Mouse (Mus musculus): Measurements from ENCODE around the gene Lrrc7. TPM values are rescaled to one million over a fixed set of nuclear protein-coding genes. Genes with fewer than 3 reads are reported as not detected.

Lrrc7 gene
- total RNA-seq, 2 experiments from 2014 or later: 109 to 125 TPM

DNA sequence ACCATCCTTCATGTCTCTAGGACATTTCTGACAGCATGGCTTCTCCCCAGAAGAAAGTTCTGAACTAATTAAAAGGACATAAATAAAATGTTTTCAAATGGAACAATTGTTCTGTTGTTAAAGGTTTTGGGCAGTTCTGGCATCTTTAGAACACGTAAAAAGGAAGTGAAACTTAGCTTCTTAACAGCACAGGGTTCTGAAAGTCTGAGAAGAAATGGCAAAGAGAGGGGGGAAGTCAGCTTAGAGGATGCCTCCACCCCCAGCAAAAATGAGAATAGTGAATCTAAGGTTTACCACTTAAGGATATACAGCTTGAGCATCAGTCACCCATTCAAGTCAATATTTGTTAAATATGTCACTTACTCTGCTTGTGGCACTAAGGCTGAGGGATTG, 484.6 kb downstream of the Lrrc7 start:
- DNase-seq (ENCODE audit: low spot score in 2 of 2): no peak

DNA sequence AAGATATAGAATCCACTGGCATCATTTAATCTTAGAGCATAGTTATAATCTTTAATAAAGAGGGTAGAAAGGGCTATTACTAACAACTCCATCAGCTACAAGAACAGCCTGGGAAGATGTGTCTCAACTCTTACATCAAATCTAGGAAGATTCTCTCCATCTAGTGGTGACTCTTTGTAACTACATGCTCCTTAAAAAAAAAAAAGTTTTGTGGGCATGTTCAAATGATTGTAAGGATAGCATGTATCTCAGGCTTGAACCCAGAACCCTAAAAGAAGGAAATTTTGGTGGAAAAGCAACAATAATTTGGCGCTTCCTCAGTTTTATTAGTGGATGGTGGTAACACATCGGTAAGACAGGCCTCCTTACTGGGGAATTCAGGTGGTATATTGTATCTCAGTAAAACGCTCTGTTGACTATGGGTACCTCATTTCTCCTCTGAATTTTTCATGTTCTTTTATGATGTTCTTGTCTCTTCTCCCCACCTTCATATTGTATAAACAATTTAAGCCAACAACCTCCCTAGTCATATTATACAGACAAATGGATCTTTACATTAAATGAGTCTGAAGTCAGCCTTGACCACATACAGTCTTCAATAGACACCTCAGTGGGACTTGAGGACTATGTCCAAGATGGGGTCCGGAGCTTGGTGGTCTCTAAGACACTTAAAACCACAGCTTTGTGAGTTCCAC, 485.2 kb downstream of the Lrrc7 start:
- DNase-seq (ENCODE audit: low spot score in 2 of 2): no peak

DNA sequence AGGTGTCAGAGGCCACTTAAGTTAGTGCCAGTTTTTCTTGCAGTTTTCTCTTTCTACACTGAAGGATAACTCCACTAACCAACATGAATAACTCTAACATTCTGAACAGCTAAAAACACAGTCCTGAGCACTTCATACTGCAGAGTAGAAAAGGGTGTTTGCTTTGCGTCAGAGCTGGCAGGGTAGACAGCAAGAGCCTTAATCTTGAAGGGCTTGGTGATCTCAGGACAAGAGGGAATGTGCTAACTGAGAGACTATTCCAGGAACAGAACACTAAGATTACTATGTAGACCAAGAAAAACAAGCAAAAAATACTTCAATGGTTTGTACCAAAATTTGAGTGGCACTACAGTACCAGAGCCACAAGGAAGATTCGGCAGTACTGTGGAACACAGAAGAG, 487.0 kb downstream of the Lrrc7 start:
- DNase-seq (ENCODE audit: low spot score in 2 of 2): no peak

DNA sequence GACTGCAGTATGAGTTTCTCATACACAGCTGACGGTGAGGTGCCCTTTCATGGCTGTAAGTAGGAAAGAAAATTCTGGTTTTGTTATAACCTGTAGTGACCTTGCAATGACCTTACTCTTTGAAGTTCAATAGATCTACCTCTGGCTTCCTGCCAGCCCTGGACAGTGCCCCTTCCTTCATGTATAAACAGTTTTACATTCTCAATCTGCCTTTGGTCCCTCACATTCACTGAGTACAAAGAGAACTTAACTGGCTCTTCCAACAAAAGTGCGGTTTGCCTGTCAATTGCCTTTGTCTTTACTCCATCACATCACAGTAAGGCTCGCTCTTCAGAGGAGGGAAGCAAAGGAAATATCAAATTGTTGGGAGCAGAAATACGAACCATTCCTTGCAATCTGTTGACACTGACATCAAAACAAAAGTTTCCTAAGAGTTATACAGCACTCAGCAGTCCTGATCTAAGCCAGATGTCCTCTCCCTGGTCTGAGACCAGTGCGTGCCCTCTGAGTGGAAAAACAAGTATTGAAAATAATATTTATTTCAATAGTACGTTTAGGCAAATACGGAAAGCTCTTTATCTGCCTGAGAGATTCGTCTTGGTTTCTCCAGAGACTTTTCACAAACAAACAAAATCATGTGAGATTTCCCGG, 493.3 kb downstream of the Lrrc7 start:
- no peak for DNase-seq (ENCODE audit: low spot score in 2 of 2)

DNA sequence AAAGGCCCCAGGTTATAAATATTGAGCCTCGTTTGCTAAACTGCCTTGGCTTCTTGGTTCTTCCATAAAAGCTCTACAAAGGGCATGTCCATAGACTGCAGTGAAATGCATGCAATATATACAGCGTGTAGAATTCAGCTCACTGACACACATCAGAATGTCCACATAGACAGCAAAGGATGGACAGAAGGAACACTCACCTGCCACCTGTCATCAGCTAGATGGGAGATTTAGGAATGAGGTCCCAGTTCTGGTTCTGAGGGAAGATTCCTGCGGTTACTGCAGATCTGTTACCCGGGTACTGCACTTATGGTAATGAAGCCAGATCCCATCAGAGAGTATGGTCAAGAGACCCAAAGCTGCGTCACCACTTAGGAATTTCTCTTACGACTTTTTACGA, 494.1 kb downstream of the Lrrc7 start:
- no peak for DNase-seq (ENCODE audit: low spot score in 2 of 2)

DNA sequence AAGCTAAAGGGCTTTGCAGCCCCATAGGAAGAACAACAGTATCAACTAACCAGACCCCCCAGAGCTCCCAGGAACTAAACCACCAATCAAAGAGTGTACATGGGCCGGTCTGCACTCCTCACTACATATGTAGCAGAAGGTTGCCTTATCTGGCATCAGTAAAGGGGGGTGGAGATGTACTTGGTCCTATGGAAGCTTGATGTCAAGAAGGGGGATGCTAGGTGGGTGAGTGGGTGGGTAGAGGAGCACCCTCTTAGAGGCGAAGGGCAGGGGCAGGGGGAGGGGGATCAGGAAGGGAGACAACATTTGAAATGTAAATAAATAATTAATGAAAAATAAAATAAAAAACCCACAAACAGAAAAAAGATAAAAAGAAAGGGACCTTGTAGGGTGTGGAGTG, 496.8 kb downstream of the Lrrc7 start:
- no peak for DNase-seq (ENCODE audit: low spot score in 2 of 2)

DNA sequence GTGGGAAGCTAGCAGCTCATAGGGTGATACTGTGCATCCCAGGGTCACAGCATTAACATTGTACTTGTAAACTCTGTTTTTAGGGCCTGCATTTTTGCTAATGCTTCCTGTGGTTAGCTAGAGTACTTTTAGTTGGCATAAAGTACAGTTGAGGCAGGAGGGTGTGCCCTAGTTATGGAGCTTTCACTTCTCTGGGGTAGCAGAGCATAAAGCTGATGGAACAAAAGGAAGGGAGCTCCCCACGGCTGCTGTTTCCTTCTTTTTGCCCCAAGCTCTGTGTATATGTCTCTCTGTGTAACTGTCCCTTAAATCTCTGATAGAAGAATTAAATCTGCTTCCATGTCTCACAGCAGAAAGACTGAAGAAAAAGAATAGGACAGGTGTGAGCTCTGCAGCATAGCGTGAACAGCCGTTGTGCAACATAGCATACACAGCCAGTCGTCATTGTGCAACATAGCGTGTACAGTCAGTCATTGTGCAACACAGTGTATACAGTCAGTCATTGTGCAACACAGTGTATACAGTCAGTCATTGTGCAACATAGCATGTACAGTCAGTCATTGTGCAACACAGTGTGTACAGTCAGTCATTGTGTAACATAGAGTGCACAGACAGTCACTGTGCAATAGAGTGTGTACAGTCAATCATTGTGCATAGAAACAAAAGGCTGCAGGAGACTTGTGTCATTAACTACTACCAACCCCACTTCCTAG, 500.1 kb downstream of the Lrrc7 start:
- no peak for DNase-seq (ENCODE audit: low spot score in 2 of 2)

DNA sequence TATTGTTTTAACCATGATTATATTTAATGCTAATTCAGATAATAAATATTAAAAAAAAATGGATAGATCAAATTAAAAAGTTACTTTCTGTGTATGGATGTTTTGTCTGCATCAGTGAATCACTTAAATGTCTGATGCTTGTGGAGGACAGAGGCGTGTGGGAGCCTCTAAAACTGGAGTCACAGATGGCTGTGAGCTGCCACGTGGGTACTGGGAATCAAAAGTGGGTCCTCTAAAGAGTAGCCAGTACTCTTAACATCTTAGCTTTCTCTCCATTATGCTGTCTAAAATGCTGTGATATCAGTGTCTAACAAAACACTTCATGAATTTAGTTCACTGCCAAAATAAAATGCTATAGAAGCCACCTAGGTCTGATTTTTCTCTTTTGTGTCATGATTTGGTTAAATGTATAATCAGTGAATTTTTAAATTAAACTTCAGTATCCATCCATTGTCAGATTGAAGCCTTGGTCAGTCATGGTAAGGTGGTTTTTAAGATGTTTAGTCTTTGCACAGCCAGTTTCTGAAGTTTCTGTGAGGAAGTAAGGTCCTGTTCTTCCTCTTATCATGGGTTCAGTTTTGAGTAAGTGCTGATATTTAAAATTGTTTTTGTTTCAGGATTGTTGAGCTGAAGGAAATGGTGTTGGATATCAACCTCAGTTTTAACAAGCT, 501.3 kb downstream of the Lrrc7 start:
- no peak for DNase-seq (ENCODE audit: low spot score in 2 of 2)

DNA sequence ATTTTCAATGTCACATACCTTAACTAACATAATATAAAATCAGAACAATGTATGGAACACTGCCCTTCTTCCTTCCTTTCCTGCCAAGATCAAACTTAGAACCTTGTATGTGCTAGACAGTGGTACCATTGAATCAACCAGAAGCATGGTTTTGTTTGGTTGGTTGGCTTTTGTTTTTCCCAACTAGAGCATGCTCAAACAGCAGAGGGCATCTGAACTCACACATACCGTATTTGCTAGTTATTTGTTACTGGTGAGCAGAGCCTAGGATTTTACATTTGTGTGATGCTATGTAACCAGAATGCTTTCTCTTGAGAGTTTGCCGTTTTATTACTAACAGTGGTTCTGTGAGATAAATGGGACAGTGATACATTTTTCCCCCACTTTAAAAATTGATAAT, 512.5 kb downstream of the Lrrc7 start:
- DNase-seq (ENCODE audit: low spot score in 2 of 2): no peak

DNA sequence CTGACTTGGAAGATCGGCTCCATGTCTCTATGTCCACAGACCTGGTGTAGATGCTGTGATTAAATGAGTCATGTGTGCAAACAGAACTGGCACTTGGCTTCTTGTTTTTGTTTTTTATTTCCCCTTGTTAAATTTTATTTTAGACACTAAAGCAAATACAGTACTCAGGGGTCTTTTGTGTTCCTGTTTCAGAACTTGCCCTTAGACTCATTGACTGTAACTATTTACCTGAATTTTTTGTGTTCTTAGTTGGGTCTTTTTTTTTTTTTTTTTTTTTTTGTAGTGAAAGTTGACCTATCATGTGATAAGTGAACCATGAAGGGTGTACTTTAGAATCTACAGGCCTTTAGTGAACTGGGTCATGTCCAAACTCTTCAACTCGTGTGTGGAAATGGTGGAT, 521.3 kb downstream of the Lrrc7 start:
- no peak for DNase-seq (ENCODE audit: low spot score in 2 of 2)

DNA sequence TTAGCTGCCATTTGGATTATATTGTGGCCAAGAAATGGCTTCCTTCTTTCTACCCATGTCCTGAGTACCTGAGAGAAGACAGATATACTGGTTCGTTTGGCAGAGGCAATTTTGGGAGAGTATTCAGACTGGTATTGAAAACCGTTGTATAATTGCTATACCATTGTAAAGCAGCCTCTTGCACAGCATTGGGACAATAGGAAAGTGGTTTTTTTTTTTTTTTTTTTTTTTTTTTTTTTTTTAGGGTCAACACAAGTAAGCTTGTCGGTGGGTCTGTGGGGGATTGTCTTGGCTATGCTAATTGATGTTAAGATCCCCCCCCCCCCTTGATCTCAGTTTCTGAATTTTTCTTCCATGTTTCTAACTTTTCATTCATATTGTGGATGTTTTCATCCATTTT, 523.9 kb downstream of the Lrrc7 start:
- no peak for DNase-seq (ENCODE audit: low spot score in 2 of 2)

DNA sequence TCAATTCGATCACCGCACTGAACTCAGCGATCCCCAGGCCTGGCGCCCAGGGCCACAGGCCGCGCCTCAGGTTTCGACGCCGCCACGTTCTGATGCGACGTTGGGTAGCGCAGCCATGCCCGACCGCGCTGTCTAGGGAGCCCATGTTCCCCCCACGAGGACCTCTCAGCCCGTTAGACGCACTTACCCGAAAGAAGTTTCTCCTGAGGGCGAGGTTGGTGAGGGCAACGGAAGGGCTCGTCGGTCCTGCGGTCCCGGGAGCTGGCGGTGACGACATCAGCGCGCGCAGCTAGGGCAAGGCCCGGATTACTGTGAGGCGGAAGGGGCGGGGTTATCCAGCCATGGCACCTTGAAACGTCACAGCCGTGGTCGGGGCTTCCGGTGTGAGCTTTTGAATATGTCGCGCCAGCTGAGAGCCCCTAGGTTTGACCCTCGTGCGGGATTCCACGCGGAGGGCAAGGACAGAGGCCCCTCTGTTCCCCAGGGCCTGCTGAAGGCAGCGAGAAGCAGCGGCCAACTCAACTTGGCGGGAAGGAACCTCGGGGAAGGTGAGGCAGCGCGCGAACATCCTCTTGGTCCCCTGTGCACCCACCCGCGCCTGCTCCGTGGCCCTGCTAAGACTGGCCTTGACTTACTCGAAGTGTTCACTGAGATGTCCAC, 525.6 kb downstream of the Lrrc7 start, which contains the start of the genes Srsf11 and Lrrc40:
Gene Srsf11, minus strand, starts transcription at position 311 of the 660 bp plus-strand sequence.
Gene Lrrc40, plus strand, starts transcription at position 334 of the 660 bp plus-strand sequence.
- DNase-seq (ENCODE audit: low spot score in 2 of 2): peak; percentile 94 to 96

DNA sequence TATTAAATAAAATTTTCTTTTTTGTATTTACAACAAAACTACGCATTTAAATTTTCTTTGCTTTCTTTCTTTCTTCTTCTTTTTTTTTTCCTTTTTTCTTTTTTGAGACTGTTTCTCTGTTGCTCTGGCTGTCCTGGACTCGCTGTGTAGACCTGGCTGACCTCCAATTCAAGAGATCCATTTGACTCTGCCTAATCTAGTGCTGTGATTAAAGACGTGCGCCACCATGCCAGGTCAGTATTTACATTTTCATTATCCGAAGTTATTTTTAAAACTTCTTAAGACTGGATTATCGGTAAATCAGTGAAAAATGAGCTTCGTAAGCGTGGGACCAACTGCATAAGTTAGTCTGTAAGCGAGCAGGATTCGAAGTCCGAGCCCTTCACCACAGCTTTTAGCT, 526.2 kb downstream of the Lrrc7 start:
- DNase-seq (ENCODE audit: low spot score in 2 of 2): peak in 1 of 2 experiments; percentile 19

Data from layer of hippocampus, postnatal 14 days (tissue).